Mouse (Mus musculus) myocyte (in vitro differentiated cells): ENCODE results near the gene Ap2a1.

Experiments used
- CEBPB ChIP-seq: IDR thresholded peaks from 2 replicates; pipeline ENCODE4 v1.6.1; 2011; ENCODE audit warnings: mild to moderate bottlenecking, moderate library complexity; ENCODE audit not compliant: poor library complexity, insufficient read depth, severe bottlenecking
- E2F4 ChIP-seq: IDR thresholded peaks from one replicate; pipeline ENCODE4 v1.6.1; 2011; ENCODE audit warnings: mild to moderate bottlenecking, control low read depth, moderate library complexity; ENCODE audit not compliant: insufficient read depth
- MAX ChIP-seq: IDR thresholded peaks from one replicate; pipeline ENCODE4 v1.6.1; 2011; ENCODE audit warnings: low read depth, mild to moderate bottlenecking, control low read depth
- MYOD1 ChIP-seq, 3 experiments: IDR thresholded peaks; one replicate each; pipeline ENCODE4 v1.6.1; 2011; ENCODE audit warnings: control low read depth in 2 of 3, low read depth in 2 of 3, mild to moderate bottlenecking in 2 of 3, moderate library complexity in 1 of 3; ENCODE audit not compliant: insufficient read length in 2 of 3, control insufficient read depth in 1 of 3
- MYOG ChIP-seq, 3 experiments: IDR thresholded peaks; one replicate each; pipeline ENCODE4 v1.6.1; 2011; ENCODE audit warnings: control low read depth in 2 of 3, low read depth in 2 of 3, mild to moderate bottlenecking in 2 of 3; ENCODE audit not compliant: insufficient read length in 2 of 3, control insufficient read depth in 1 of 3, insufficient read depth in 1 of 3
- POLR2A ChIP-seq: IDR thresholded peaks from one replicate; pipeline ENCODE4 v1.6.1; 2011; ENCODE audit warnings: low read depth, mild to moderate bottlenecking, control low read depth, moderate library complexity; ENCODE audit not compliant: insufficient read length
- POLR2AphosphoS2 ChIP-seq: IDR thresholded peaks from one replicate; pipeline ENCODE4 v1.6.1; 2011; ENCODE audit warnings: low read depth, control low read depth; ENCODE audit not compliant: insufficient read length
- REST ChIP-seq: IDR thresholded peaks from one replicate; pipeline ENCODE4 v1.6.1; 2011; ENCODE audit warnings: mild to moderate bottlenecking, control low read depth, moderate library complexity; ENCODE audit not compliant: insufficient read depth, insufficient read length
- SRF ChIP-seq: IDR thresholded peaks from one replicate; pipeline ENCODE4 v1.6.1; 2011; ENCODE audit warnings: low read depth; ENCODE audit not compliant: control insufficient read depth, insufficient read length
- TCF12 ChIP-seq: IDR thresholded peaks from one replicate; pipeline ENCODE4 v1.6.1; 2011; ENCODE audit warnings: mild to moderate bottlenecking, control low read depth; ENCODE audit not compliant: poor library complexity, insufficient read depth, severe bottlenecking
- TCF3 ChIP-seq: IDR thresholded peaks from one replicate; pipeline ENCODE4 v1.6.1; 2011; ENCODE audit warnings: low read depth, control low read depth; ENCODE audit not compliant: insufficient read length
- USF1 ChIP-seq: IDR thresholded peaks from one replicate; pipeline ENCODE4 v1.6.1; 2011; ENCODE audit warnings: low read depth, mild to moderate bottlenecking, control low read depth, moderate library complexity

GRCm38 (mm10) chr7:44966638-44967037 is 37.3 kb upstream of the Ap2a1 start:
- no peak for TF ChIP-seq SRF
- no peak for TF ChIP-seq MYOD1 (IDR thresholded peaks at IDR 0.05; ENCODE audit: control insufficient read depth in 1 of 3, insufficient read length in 2 of 3, low read depth in 2 of 3)
- no peak for TF ChIP-seq MYOG (IDR thresholded peaks at IDR 0.05; ENCODE audit: control insufficient read depth in 1 of 3, insufficient read depth in 1 of 3, insufficient read length in 2 of 3, low read depth in 2 of 3)
- no peak for TF ChIP-seq USF1
- no peak for TF ChIP-seq POLR2AphosphoS2
- TF ChIP-seq MAX = no peak
- no peak for TF ChIP-seq POLR2A
- no peak for TF ChIP-seq TCF12
- TF ChIP-seq E2F4 = no peak
- no peak for TF ChIP-seq REST
- no peak for TF ChIP-seq CEBPB
- no peak for TF ChIP-seq TCF3
